Mouse (Mus musculus): Measurements from ENCODE around the gene Ago3.
A peak's percentile ranks its signal among the peaks of the same experiment; 100 is the strongest.

Gene Ago3

GRCm38 (mm10) chr4:126311566-126312200, 117.7 kb downstream of the Ago3 start:
- DNase-seq (ENCODE audit: extremely low read depth, low read depth): no peak

- no peak for DNase-seq (ENCODE audit: extremely low read depth, low read depth)
Observed at GRCm38 (mm10) chr4:126310344-126310743, 119.0 kb downstream of the Ago3 start.

DNA sequence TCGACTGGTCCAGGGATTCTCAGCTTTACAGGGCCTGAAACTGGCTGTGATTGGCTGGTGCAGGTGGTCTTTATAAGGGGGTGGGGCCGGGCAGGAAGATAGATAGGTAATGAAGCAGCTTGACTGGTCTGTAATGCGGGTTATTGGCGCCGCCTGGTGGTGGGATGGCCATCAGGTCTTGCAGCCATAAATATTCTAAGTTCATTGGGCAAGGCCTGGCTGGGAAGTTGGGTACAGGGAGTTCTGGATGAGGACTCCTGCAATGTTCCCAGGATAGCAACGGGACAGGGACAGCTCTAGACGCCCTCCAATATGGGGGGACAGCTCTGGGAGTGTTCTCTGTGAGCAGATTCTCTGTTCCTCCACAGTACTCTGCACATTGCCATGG, 119.4 kb downstream of the Ago3 start:
- peak; percentile 63 for DNase-seq (ENCODE audit: extremely low read depth, low read depth)

- no peak for DNase-seq (ENCODE audit: extremely low read depth, low read depth)
Observed at GRCm38 (mm10) chr4:126309211-126309921, 120.0 kb downstream of the Ago3 start.

DNA sequence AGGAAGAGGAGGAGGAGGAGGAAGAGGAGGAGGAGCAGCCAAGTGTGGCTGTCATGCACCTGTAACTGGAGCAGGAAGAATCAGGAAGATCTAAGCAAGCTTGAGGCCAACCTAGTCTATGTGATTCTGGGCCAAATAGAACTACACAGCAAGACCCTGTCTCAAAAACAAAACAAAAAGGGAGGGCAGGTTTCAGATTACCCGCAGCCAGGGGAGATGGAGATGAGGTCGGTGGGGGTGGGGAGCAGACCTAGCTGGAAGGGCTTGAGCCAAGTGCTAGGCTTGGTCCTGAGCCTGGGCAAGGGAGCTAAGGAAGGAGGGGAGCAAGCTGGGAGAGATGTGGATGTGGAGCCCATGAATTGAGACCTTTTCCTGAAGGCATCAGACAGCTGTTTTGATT, 122.5 kb downstream of the Ago3 start:
- DNase-seq (ENCODE audit: extremely low read depth, low read depth): no peak

GRCm38 (mm10) chr4:126306058-126306457, 123.3 kb downstream of the Ago3 start:
- DNase-seq (ENCODE audit: extremely low read depth, low read depth): no peak

- DNase-seq (ENCODE audit: extremely low read depth, low read depth): no peak
Observed at GRCm38 (mm10) chr4:126305428-126305827, 123.9 kb downstream of the Ago3 start.

GRCm38 (mm10) chr4:126303877-126304276, 125.5 kb downstream of the Ago3 start:
- DNase-seq (ENCODE audit: extremely low read depth, low read depth): no peak

DNA sequence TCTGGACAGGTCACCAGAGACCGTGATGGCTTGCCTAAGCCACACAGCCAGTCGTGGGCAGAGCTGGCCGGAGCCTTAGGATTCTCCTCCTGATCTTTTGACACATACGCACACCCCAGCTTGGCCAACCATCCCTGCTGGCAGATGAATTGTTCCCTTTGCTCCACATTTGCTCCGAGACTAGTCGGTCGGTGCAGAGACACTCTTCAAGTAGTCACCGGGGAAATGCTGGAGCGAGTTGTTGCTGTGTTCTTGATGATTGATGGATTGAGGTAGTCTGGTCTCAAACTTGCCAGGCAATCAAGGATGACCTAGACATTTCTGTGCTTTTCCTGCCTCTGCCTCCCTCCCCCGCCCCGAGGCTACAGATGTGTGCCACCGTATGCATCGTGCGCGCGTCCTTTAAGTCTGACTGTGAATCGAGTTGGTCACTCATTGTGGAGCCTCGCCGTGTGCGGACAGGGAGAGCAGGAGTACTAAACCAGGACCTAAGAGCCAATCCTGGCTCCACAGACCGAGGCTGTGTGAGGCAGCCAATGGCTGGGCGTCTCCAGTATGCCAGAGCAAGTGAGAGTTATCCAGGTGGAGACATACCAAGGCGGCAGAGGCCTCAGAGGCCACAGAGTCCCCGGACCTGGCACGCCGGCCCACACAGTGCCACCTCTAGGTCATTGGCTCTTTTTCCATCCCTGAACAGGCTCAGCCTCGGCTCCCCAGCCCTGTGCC, 127.6 kb downstream of the Ago3 start:
- DNase-seq (ENCODE audit: extremely low read depth, low read depth): no peak

DNA sequence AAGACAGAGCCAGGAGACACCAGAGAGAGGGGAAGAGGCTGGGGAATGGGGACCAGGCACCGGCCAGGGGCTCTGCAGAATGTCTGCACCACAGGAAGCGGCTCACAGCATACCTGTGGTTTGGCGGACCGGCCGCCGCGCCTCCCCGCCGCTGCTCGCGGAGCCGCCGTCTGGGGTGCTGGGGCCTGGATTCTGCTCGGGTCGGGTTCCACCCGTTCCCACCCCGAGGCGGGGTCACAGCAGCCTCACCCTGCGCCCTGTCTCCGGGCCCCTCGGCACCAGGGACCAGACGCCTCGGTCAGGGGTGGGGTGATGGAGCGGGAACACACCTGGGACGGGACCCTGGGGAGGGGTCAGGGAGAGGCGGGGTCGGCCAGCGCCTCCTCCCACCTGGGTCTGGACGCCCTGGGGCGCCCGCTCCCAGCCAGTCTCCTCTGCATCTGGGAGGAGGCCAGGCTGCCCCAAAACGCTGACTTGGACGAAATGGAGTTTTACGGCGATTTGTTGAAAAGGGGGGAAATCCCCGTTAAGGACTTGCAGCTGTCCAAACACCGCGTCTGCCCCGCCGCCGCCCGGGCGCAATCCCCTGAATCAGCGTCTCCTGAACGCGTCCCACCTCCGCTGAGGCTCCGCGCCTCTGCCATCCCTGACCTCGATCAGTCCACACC, 128.3 kb downstream of the Ago3 start:
- DNase-seq (ENCODE audit: extremely low read depth, low read depth): no peak

DNA sequence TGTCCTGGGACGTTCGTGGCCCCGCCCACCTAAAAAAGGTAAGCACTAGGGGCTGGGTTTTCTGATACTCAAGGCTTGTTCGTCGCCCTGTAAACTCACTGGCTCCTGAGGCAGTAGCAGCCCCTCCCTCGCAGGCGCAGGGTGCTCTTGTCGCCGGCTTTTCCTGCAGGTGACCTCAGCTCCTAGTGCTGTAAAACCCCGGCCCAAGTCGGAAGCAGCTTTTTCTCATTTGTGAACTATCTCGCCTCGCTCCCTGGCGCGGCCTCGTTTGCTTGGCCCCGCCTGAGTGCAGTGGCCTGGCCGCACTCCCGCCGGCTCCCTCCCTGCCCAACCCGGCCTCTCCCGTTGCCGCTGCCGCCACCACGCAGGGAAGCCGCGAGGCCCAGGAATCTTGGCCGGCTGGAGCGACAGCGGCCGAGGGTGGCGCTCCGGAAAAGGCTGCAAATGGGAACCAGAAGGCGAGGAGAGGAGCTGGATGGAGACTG, 132.7 kb downstream of the Ago3 start:
- no peak for DNase-seq (ENCODE audit: extremely low read depth, low read depth)

DNA sequence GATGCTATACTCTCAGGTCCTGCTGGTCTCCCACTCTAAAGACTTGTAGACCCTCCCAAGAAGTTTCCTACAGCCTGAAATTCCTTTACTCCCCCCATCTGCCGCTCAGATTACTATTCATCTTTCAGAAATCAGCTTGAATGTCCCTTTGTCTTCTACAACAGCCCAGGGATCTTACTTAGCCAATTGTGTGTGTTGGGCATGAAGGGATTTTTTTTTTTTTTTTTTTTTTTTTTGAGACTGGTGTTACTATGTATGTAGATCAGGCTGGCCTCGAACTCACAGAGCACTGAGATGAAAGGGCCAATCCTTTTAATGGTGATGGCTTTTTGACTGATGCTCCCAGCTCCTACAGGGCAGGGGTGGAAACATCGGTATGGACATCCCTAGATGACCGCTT, 133.4 kb downstream of the Ago3 start:
- DNase-seq (ENCODE audit: extremely low read depth, low read depth): no peak

DNA sequence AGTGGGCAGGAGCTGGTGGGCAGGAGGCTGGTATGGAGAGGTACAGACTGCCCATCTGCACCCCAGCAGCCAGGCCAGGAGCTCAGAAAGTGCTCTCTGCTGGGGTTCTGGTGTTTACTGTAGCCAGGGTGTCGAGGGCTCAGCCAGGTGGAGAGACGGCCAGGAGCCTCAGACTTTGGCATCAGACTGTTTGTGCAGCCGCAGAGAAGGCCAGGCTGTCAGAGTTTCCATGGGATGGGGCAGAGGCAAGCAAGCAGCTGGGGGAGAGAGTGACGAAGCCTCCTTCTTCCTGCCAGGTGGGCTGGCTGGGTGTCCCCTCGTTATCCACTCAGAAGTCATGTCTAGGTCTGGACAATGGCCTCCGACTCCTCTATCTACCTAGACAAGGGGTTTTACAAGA, 134.2 kb downstream of the Ago3 start:
- DNase-seq (ENCODE audit: extremely low read depth, low read depth): no peak

GRCm38 (mm10) chr4:126291196-126291595, 138.2 kb downstream of the Ago3 start:
- no peak for DNase-seq (ENCODE audit: extremely low read depth, low read depth)

GRCm38 (mm10) chr4:126290314-126290713, 139.0 kb downstream of the Ago3 start:
- no peak for DNase-seq (ENCODE audit: extremely low read depth, low read depth)

- no peak for DNase-seq (ENCODE audit: extremely low read depth, low read depth)
Observed at GRCm38 (mm10) chr4:126288085-126288666, 141.2 kb downstream of the Ago3 start.

DNA sequence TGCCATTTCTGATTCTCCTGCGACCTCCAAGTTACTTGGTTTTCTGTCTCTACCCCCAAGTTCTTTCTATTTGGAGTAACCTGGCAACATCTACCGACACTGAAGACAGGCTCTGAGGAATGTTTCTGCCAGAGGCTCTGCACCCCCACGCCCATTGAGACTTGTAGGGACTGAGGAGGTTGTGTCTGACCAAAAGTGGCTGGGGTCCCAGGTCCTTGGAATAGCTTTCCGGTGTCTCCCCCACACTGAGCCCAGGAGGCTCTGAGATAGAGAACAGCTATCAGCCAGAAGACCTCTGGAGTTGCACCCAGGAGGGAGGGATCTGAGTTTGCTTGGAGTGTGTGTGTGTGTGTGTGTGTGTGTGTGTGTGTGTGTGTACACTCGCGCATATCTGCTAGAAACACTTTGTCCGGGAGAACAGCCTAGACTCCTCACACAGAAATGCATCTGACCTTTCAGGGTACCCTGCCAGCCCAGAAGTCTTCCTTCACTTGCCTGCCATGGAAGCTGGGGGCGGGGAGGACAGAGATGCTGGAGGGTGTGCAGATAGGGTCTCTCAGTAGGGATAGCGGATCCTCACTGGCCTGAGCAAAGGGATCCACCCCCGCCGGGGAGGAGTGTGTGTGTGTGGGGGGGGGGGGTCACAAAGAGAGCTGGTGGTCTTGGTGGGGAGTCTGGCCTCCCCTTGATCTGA, 141.9 kb downstream of the Ago3 start:
- DNase-seq (ENCODE audit: extremely low read depth, low read depth): no peak

- no peak for DNase-seq (ENCODE audit: extremely low read depth, low read depth)
Observed at GRCm38 (mm10) chr4:126286492-126286891, 142.9 kb downstream of the Ago3 start, which contains the start of gene Col8a2. Gene Col8a2 (plus strand): TSS chr4:126286793.

DNA sequence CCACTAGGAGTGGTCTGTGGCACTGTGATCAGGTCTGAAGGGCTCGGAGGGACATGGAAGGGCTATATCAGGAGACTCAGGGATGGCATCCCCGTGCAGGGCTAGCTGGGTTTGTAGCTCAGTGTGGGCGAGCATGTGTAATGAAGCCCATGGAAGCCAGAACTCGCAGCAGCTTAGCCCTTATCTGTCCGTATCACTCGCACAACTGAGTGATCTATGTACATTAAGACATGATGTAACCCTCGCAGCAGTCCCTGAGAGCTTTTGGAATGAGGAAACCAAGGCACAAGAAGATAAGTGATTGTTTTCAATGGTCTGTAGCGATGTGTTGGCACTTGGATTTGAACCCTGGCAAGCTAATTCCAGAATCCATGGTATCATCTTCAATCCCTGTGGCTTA, 145.8 kb downstream of the Ago3 start:
- no peak for DNase-seq (ENCODE audit: extremely low read depth, low read depth)

DNA sequence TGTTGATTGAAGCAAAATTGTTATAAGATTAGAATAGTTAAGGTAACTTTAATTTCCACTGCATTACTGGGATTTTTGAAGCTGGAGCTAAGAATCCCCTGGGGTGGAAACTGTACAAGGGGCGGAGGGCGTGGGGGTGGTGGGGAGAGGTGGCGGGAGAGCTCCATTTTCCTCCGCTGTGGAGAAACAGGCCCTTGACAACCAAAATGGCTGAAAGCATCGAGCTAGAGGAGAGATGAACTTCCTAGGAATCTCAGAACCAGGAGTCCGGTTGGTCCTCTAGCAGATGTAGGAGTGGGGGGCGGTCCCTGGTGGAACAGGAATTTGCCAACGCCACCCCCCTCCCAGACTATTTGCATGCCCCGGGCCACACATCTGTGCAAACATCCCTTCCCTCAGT, 147.7 kb downstream of the Ago3 start:
- DNase-seq (ENCODE audit: extremely low read depth, low read depth): no peak
